Mouse (Mus musculus): Measurements from ENCODE around the gene Sumo2. TPM values are rescaled to one million over a fixed set of nuclear protein-coding genes. Genes with fewer than 3 reads are reported as not detected.

Sumo2 gene
- polyA plus RNA-seq, 1 experiment: 72.2 TPM

- Histone ChIP-seq H3K4me3 (ENCODE audit: control insufficient read depth, low read depth, low read length) (no peak overlapping the region), H3K36me3 (ENCODE audit: control insufficient read depth, insufficient read depth, low read length) (no peaks in the 10 kb centered on the region), H3K27ac (ENCODE audit: control insufficient read depth, insufficient read depth, low read depth, low read length) (no peak overlapping the region), H3K27me3 (ENCODE audit: control insufficient read depth, insufficient read depth, low read length) (no peaks in the 10 kb centered on the region), H3K4me1 (ENCODE audit: control insufficient read depth, insufficient read depth, low read length) (peaks cover 6% of the 10 kb centered on the region)
- TF ChIP-seq POLR2A (IDR thresholded peaks at IDR 0.05; ENCODE audit: control insufficient read depth, low read depth, low read length) (no peak), CTCF (IDR thresholded peaks at IDR 0.05; ENCODE audit: control insufficient read depth, insufficient read depth, insufficient replicate concordance, low read depth, low read length) (no peak)
Measured at GRCm38 (mm10) chr11:115519581-115519980, 16.5 kb downstream of the Sumo2 start.

DNA sequence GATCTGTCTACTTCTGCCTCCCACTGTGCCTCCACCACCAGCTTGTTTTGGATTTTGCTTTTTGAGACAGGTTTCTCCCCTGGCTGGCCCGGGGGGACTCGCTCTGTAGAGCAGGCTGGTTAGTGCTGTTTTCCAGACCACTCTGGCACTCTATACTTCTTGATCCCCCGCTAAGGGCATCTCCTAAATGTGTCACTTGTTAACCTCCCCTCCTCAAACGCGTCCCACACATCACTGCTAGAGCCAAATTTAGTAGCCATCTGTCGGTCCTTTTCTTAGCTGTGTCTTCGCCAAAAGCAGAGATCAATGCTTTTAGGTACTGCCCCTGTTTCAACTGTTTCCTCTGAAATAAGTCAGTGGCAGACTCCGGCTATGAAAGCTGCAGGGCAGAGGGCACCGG, 17.4 kb downstream of the Sumo2 start:
- H3K4me3 ChIP-seq (ENCODE audit: control insufficient read depth, low read depth, low read length): no peak overlapping the region
- no peaks in the 10 kb centered on the region for H3K27me3 ChIP-seq (ENCODE audit: control insufficient read depth, insufficient read depth, low read length)
- H3K4me1 ChIP-seq (ENCODE audit: control insufficient read depth, insufficient read depth, low read length): peaks cover 6% of the 10 kb centered on the region
- no peak for TF ChIP-seq CTCF (IDR thresholded peaks at IDR 0.05; ENCODE audit: control insufficient read depth, insufficient read depth, insufficient replicate concordance, low read depth, low read length)
- TF ChIP-seq POLR2A (IDR thresholded peaks at IDR 0.05; ENCODE audit: control insufficient read depth, low read depth, low read length): no peak
- no peaks in the 10 kb centered on the region for H3K36me3 ChIP-seq (ENCODE audit: control insufficient read depth, insufficient read depth, low read length)
- H3K27ac ChIP-seq (ENCODE audit: control insufficient read depth, insufficient read depth, low read depth, low read length): 0 out of 2 replicates have a peak overlapping the region, but pooled peaks have one; percentile 21

DNA sequence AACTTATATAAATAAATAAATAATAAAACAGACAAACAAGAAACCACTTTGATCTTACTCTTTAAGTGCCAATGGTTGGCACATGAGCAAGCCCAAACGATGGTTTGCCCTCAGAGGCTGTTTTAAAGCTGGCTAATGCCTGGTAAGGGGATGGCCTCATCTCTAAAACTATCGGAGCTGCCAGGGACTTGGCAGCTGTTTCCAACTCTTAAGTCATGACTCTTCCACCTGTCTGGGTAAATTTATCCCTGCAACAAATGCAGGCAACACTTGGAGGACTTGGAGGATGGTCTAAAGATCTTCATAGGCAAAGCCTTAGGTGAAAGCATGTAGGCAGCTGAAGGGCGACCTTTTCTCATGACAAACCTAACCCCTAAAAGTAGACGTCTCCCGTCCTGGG, 19.1 kb downstream of the Sumo2 start:
- Histone ChIP-seq H3K4me1 (ENCODE audit: control insufficient read depth, insufficient read depth, low read length) (peaks cover 18% of the 10 kb centered on the region), H3K4me3 (ENCODE audit: control insufficient read depth, low read depth, low read length) (no peak overlapping the region), H3K27ac (ENCODE audit: control insufficient read depth, insufficient read depth, low read depth, low read length) (no peak overlapping the region), H3K36me3 (ENCODE audit: control insufficient read depth, insufficient read depth, low read length) (no peaks in the 10 kb centered on the region), H3K27me3 (ENCODE audit: control insufficient read depth, insufficient read depth, low read length) (no peaks in the 10 kb centered on the region)
- TF ChIP-seq POLR2A (IDR thresholded peaks at IDR 0.05; ENCODE audit: control insufficient read depth, low read depth, low read length): no peak
- TF ChIP-seq CTCF (IDR thresholded peaks at IDR 0.05; ENCODE audit: control insufficient read depth, insufficient read depth, insufficient replicate concordance, low read depth, low read length): no peak

DNA sequence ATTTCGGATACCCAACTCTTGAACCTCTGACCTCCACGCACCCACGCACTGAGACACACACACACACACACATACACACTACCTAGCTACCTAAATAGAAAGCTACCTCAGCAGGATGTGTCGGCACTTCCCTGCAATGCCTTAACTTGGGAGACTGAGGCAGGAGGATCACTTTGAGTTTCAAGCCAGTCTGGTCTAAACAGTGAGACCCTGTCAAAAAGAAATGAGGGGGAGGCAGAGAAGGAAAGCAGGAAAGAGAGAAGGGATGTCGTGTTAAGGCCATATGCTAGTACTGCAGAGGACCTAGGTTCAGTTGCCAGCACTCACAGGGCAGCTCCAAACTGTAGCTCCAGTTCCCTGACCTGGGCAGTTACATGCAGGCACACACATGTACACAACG, 21.1 kb downstream of the Sumo2 start:
- no peak overlapping the region for H3K27ac ChIP-seq (ENCODE audit: control insufficient read depth, insufficient read depth, low read depth, low read length)
- peak overlapping the region; percentile 83 for H3K4me3 ChIP-seq (ENCODE audit: control insufficient read depth, low read depth, low read length)
- no peaks in the 10 kb centered on the region for H3K36me3 ChIP-seq (ENCODE audit: control insufficient read depth, insufficient read depth, low read length)
- H3K4me1 ChIP-seq (ENCODE audit: control insufficient read depth, insufficient read depth, low read length): peaks cover 21% of the 10 kb centered on the region
- TF ChIP-seq CTCF (IDR thresholded peaks at IDR 0.05; ENCODE audit: control insufficient read depth, insufficient read depth, insufficient replicate concordance, low read depth, low read length) (no peak), POLR2A (IDR thresholded peaks at IDR 0.05; ENCODE audit: control insufficient read depth, low read depth, low read length) (no peak)
- no peaks in the 10 kb centered on the region for H3K27me3 ChIP-seq (ENCODE audit: control insufficient read depth, insufficient read depth, low read length)

GRCm38 (mm10) chr11:115514238-115514663, 21.8 kb downstream of the Sumo2 start, which contains the start of gene Jpt1:
Gene Jpt1, minus strand, starts transcription at chr11:115514387.
- H3K4me3 ChIP-seq (ENCODE audit: control insufficient read depth, low read depth, low read length): peak within 1 kb of the TSS; percentile 100
- no peaks in the 10 kb centered on the region for H3K36me3 ChIP-seq (ENCODE audit: control insufficient read depth, insufficient read depth, low read length)
- H3K27ac ChIP-seq (ENCODE audit: control insufficient read depth, insufficient read depth, low read depth, low read length): peak within 1 kb of the TSS; percentile 99
- TF ChIP-seq POLR2A (IDR thresholded peaks at IDR 0.05; ENCODE audit: control insufficient read depth, low read depth, low read length) (peak; percentile 100), CTCF (IDR thresholded peaks at IDR 0.05; ENCODE audit: control insufficient read depth, insufficient read depth, insufficient replicate concordance, low read depth, low read length) (no peak)
- H3K4me1 ChIP-seq (ENCODE audit: control insufficient read depth, insufficient read depth, low read length): peaks cover 21% of the 10 kb centered on the region
- H3K27me3 ChIP-seq (ENCODE audit: control insufficient read depth, insufficient read depth, low read length): no peaks in the 10 kb centered on the region

- no peak for TF ChIP-seq POLR2A (IDR thresholded peaks at IDR 0.05; ENCODE audit: control insufficient read depth, low read depth, low read length)
- no peak for TF ChIP-seq CTCF (IDR thresholded peaks at IDR 0.05; ENCODE audit: control insufficient read depth, insufficient read depth, insufficient replicate concordance, low read depth, low read length)
- Histone ChIP-seq H3K4me1 (ENCODE audit: control insufficient read depth, insufficient read depth, low read length) (peaks cover 21% of the 10 kb centered on the region), H3K27ac (ENCODE audit: control insufficient read depth, insufficient read depth, low read depth, low read length) (peak overlapping the region; percentile 99), H3K4me3 (ENCODE audit: control insufficient read depth, low read depth, low read length) (peak overlapping the region; percentile 100), H3K36me3 (ENCODE audit: control insufficient read depth, insufficient read depth, low read length) (no peaks in the 10 kb centered on the region), H3K27me3 (ENCODE audit: control insufficient read depth, insufficient read depth, low read length) (no peaks in the 10 kb centered on the region)
Measured at GRCm38 (mm10) chr11:115513271-115514237, 22.5 kb downstream of the Sumo2 start.

GRCm38 (mm10) chr11:115512407-115513183, 23.5 kb downstream of the Sumo2 start:
- Histone ChIP-seq H3K4me1 (ENCODE audit: control insufficient read depth, insufficient read depth, low read length) (peaks cover 21% of the 10 kb centered on the region), H3K4me3 (ENCODE audit: control insufficient read depth, low read depth, low read length) (peak overlapping the region; percentile 100), H3K27ac (ENCODE audit: control insufficient read depth, insufficient read depth, low read depth, low read length) (peak overlapping the region; percentile 99), H3K27me3 (ENCODE audit: control insufficient read depth, insufficient read depth, low read length) (no peaks in the 10 kb centered on the region), H3K36me3 (ENCODE audit: control insufficient read depth, insufficient read depth, low read length) (no peaks in the 10 kb centered on the region)
- TF ChIP-seq CTCF (IDR thresholded peaks at IDR 0.05; ENCODE audit: control insufficient read depth, insufficient read depth, insufficient replicate concordance, low read depth, low read length) (no peak), POLR2A (IDR thresholded peaks at IDR 0.05; ENCODE audit: control insufficient read depth, low read depth, low read length) (no peak)
